Mouse (Mus musculus): ENCODE measurements around the gene Btbd3. TPM values are rescaled to one million over a fixed set of nuclear protein-coding genes. Genes with fewer than 3 reads are reported as not detected.

Btbd3 gene
- 8.1 and 9.3 TPM in 2 replicates for polyA plus RNA-seq (2016; fragmentation: Nextera tagmentation; extraction: Ambion mirVana)

- Histone ChIP-seq H3K9ac (peak within 1 kb of the TSS; percentile 91), H3K9me3 (replicated peaks) (no peaks in the 10 kb centered on the region), H3K27me3 (replicated peaks) (no peaks in the 10 kb centered on the region), H3K4me1 (replicated peaks) (peaks cover 22% of the 10 kb centered on the region; the same call in 1 of the 2 replicates), H3K4me2 (peak within 1 kb of the TSS; percentile 89), H3K36me3 (no peaks in the 10 kb centered on the region), H3K4me3 (peak within 1 kb of the TSS; percentile 93), H3K27ac (ENCODE audit: poor library complexity, severe bottlenecking) (peak within 1 kb of the TSS; percentile 85)
- under 1% methylated on average over 33 of the region's 39 CpGs for WGBS
- peak; percentile 96 for ATAC-seq (ENCODE audit: insufficient number of reproducible peaks, low FRiP score)
Measured at GRCm38 (mm10) chr2:138256411-138256810, at the start of gene Btbd3. Gene Btbd3, plus strand, starts transcription at chr2:138256565.

GRCm38 (mm10) chr2:138215561-138215960 lies 40.8 kb upstream of the Btbd3 start:
- no peaks in the 10 kb centered on the region for H3K27me3 ChIP-seq (replicated peaks)
- no peaks in the 10 kb centered on the region for H3K36me3 ChIP-seq
- WGBS = 41% methylated on average over 2 of the region's 2 CpGs
- peak overlapping the region; percentile 47; the same call in 1 of the 2 replicates for H3K27ac ChIP-seq (ENCODE audit: poor library complexity, severe bottlenecking)
- no peak overlapping the region for H3K4me3 ChIP-seq
- no peak overlapping the region for H3K9ac ChIP-seq
- no peaks in the 10 kb centered on the region for H3K4me1 ChIP-seq (replicated peaks)
- no peak overlapping the region for H3K4me2 ChIP-seq
- peak; percentile 71 for ATAC-seq (ENCODE audit: insufficient number of reproducible peaks, low FRiP score)
- no peaks in the 10 kb centered on the region for H3K9me3 ChIP-seq (replicated peaks)

DNA sequence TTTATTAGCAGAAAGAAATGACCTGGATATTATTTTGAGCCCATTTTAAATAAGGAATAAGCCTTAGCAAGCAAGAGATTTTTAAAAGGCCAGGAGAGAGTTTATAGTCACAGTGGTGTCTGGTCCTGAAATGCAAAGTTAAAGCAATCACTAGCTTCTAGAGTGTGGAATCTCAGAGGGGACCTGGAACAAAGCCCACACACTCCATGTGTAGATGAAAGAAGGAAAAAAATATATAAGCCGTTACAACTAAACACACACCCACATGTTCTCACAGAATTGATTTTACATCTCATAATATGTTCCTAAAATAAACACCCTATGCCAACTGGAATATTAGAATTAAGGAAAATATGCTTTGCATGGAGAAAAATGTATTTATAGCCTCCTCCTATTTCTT lies 36.1 kb upstream of the Btbd3 start:
- no peak overlapping the region for H3K27ac ChIP-seq (ENCODE audit: poor library complexity, severe bottlenecking)
- H3K4me2 ChIP-seq = no peak overlapping the region
- no peak overlapping the region for H3K9ac ChIP-seq
- no peaks in the 10 kb centered on the region for H3K9me3 ChIP-seq (replicated peaks)
- no peak for ATAC-seq (ENCODE audit: insufficient number of reproducible peaks, low FRiP score)
- no peaks in the 10 kb centered on the region for H3K4me1 ChIP-seq (replicated peaks)
- no peaks in the 10 kb centered on the region for H3K27me3 ChIP-seq (replicated peaks)
- no peak overlapping the region for H3K4me3 ChIP-seq
- H3K36me3 ChIP-seq = no peaks in the 10 kb centered on the region
- 80% methylated on average over 1 of the region's 1 CpGs for WGBS

DNA sequence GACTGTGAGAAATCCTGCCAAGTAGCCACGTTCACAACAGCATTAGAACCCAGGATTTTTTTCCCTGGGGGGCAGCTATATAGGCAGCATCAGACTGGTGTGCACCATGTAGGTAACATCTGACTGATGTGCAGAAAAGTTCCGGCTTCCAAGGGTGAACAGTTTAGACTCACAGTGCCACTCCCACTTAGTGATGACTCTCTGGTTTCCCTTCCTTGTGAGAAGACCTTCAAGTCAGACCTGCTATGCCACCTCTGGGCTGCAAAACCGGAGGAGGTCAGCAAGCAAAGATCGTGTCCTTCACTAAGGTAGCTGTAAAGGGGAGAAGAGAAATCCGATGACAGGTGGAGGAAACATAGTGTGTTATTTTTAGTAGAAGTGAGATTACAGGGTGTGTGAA lies 24.1 kb upstream of the Btbd3 start:
- Histone ChIP-seq H3K27ac (ENCODE audit: poor library complexity, severe bottlenecking) (no peak overlapping the region), H3K27me3 (replicated peaks) (no peaks in the 10 kb centered on the region), H3K9me3 (replicated peaks) (no peaks in the 10 kb centered on the region), H3K4me1 (replicated peaks) (peaks cover 5% of the 10 kb centered on the region; the same call in 1 of the 2 replicates), H3K4me2 (peak overlapping the region; percentile 33; the same call in 1 of the 2 replicates), H3K9ac (no peak overlapping the region), H3K36me3 (no peaks in the 10 kb centered on the region), H3K4me3 (no peak overlapping the region)
- WGBS = 21% methylated on average over 5 of the region's 5 CpGs
- no peak for ATAC-seq (ENCODE audit: insufficient number of reproducible peaks, low FRiP score)

DNA sequence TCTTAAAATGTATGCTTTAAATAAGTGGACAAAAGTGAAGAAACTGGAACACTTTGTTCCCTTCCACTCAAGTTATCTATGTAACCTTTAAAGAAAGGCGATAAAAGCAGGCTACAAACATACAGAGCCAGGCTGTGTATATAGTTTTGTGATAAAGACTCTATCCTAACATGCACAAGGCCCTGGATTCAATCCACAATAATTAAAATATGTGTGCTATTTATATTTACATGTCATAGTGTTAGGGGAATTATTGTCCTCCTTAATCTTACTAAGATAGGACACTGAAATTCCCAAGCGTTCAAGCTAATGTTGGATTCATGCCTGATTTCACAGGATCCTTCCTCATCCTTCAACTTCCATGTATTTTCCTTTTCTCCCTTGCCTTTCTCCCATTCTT lies 20.2 kb upstream of the Btbd3 start:
- Histone ChIP-seq H3K4me1 (replicated peaks) (peaks cover 5% of the 10 kb centered on the region; the same call in 1 of the 2 replicates), H3K4me3 (no peak overlapping the region), H3K9ac (no peak overlapping the region), H3K36me3 (no peaks in the 10 kb centered on the region), H3K27me3 (replicated peaks) (no peaks in the 10 kb centered on the region), H3K4me2 (no peak overlapping the region), H3K27ac (ENCODE audit: poor library complexity, severe bottlenecking) (no peak overlapping the region), H3K9me3 (replicated peaks) (no peaks in the 10 kb centered on the region)
- ATAC-seq (ENCODE audit: insufficient number of reproducible peaks, low FRiP score) = no peak
- WGBS = 43% methylated on average over 2 of the region's 2 CpGs

DNA sequence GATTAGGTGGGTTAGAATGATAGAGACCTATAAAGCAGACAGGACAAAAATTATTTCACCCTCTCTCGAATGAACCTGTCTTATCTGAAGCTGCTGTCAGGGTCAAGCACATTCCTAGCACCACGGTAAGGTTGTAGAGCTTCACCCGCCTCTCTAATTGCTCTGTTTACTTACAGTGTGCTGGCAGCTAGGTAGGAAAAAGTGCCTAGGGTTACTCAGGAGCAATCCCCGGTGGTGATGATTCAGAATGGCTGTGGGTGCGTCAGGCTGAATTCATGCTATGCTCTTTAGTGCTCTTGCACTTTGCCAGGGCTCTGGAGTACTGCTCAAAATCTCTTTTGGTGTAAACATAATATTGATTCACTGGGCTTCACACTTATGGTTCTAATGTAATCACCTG lies 13.9 kb upstream of the Btbd3 start:
- Histone ChIP-seq H3K9me3 (replicated peaks) (no peaks in the 10 kb centered on the region), H3K4me3 (no peak overlapping the region), H3K4me1 (replicated peaks) (no peaks in the 10 kb centered on the region; the same call in 1 of the 2 replicates), H3K9ac (no peak overlapping the region), H3K36me3 (no peaks in the 10 kb centered on the region), H3K27ac (ENCODE audit: poor library complexity, severe bottlenecking) (no peak overlapping the region), H3K27me3 (replicated peaks) (no peaks in the 10 kb centered on the region), H3K4me2 (no peak overlapping the region)
- WGBS = 36% methylated on average over 5 of the region's 5 CpGs
- ATAC-seq (ENCODE audit: insufficient number of reproducible peaks, low FRiP score) = no peak

DNA sequence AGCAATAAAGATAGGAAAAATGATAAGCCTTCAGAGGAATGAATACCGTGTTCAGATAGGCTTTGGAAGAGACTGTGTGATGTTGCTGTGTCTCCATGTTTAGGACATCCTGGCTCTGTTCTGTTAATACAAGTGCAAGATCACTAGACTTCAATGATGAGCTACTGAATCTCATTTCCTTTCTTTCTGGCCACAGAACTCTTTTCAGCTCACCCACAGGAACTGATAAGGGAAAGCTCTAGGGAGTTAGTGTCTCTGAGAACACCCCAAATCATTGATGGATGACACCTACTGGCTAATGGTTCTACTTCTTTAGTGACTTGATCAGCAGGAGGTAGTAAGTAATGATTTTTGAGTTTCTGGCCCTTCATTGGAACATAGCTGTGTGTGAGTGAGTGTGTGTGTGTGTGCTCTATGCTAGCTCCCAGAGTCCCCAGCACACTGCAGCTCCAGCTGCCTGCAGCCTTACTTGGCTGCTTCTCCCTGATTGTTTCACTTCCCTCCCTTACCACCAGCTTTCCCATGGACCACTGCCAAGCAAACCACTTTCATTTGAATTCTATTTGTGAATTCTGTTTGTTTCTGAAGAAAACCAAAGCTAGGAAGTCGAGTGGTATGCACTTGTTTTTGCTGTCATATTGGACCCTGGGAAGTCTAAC lies 10.6 kb upstream of the Btbd3 start:
- Histone ChIP-seq H3K4me3 (no peak overlapping the region), H3K9me3 (replicated peaks) (no peaks in the 10 kb centered on the region), H3K4me2 (no peak overlapping the region), H3K36me3 (no peaks in the 10 kb centered on the region), H3K27me3 (replicated peaks) (no peaks in the 10 kb centered on the region), H3K4me1 (replicated peaks) (peaks cover 8% of the 10 kb centered on the region), H3K27ac (ENCODE audit: poor library complexity, severe bottlenecking) (0 out of 2 replicates have a peak overlapping the region, but pooled peaks have one; percentile 27), H3K9ac (no peak overlapping the region)
- peak; percentile 74; the same call in 1 of the 2 replicates for ATAC-seq (ENCODE audit: insufficient number of reproducible peaks, low FRiP score)
- WGBS = 45% methylated on average over 2 of the region's 2 CpGs

GRCm38 (mm10) chr2:138247986-138248385 lies 8.4 kb upstream of the Btbd3 start:
- no peak overlapping the region for H3K27ac ChIP-seq (ENCODE audit: poor library complexity, severe bottlenecking)
- H3K4me1 ChIP-seq (replicated peaks) = peaks cover 8% of the 10 kb centered on the region
- H3K4me2 ChIP-seq = no peak overlapping the region
- no peaks in the 10 kb centered on the region for H3K27me3 ChIP-seq (replicated peaks)
- no peak overlapping the region for H3K9ac ChIP-seq
- no peaks in the 10 kb centered on the region for H3K9me3 ChIP-seq (replicated peaks)
- no peaks in the 10 kb centered on the region for H3K36me3 ChIP-seq
- no peak overlapping the region for H3K4me3 ChIP-seq
- ATAC-seq (ENCODE audit: insufficient number of reproducible peaks, low FRiP score) = no peak; the same call in 1 of the 2 replicates
- 30% methylated on average over 2 of the region's 2 CpGs for WGBS

GRCm38 (mm10) chr2:138256851-138257471 lies 596 bp downstream of the Btbd3 start:
- Histone ChIP-seq H3K4me3 (peak overlapping the region; percentile 93), H3K4me1 (replicated peaks) (peaks cover 23% of the 10 kb centered on the region; the same call in 1 of the 2 replicates), H3K9me3 (replicated peaks) (no peaks in the 10 kb centered on the region), H3K36me3 (no peaks in the 10 kb centered on the region), H3K27me3 (replicated peaks) (no peaks in the 10 kb centered on the region), H3K4me2 (peak overlapping the region; percentile 89), H3K27ac (ENCODE audit: poor library complexity, severe bottlenecking) (peak overlapping the region; percentile 85), H3K9ac (peak overlapping the region; percentile 91)
- peak; percentile 69 for ATAC-seq (ENCODE audit: insufficient number of reproducible peaks, low FRiP score)
- WGBS = under 1% methylated on average over 50 of the region's 51 CpGs

DNA sequence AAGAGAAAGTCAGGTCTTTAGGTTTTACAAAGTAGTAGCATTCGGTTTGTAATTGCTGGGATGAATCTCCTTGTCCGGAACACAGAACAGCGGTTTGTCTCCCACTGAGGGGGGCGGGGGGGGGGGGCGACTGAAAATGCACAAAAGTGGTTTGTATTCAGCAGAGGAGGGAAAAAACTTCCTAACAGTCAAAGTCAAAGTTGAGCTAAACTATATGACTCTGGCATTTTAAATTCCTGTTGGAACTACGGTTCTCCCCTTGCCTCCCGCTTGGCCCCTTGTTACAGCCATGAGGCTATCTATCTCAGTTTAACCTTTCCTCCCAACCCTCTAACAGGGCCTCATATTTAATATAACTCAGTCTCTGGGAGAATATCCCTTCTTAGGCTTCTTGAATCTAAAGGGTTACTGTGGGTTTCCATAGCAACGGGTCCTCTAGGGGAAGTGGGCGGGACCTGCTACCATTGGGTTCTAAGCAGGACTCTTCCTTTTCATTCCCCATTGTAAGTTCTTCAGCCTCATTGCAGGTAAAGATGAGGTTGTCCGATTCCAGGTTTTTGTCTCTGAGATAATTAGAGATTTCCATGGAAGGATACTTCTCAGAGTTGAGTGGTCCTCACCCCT lies 1.4 kb downstream of the Btbd3 start:
- no peaks in the 10 kb centered on the region for H3K9me3 ChIP-seq (replicated peaks)
- no peaks in the 10 kb centered on the region for H3K27me3 ChIP-seq (replicated peaks)
- no peaks in the 10 kb centered on the region for H3K36me3 ChIP-seq
- peak overlapping the region; percentile 89 for H3K4me2 ChIP-seq
- peak overlapping the region; percentile 85; the same call in 1 of the 2 replicates for H3K27ac ChIP-seq (ENCODE audit: poor library complexity, severe bottlenecking)
- H3K4me3 ChIP-seq = peak overlapping the region; percentile 93
- peak overlapping the region; percentile 91 for H3K9ac ChIP-seq
- 2% methylated on average over 10 of the region's 10 CpGs for WGBS
- ATAC-seq (ENCODE audit: insufficient number of reproducible peaks, low FRiP score) = no peak
- peaks cover 31% of the 10 kb centered on the region for H3K4me1 ChIP-seq (replicated peaks)

DNA sequence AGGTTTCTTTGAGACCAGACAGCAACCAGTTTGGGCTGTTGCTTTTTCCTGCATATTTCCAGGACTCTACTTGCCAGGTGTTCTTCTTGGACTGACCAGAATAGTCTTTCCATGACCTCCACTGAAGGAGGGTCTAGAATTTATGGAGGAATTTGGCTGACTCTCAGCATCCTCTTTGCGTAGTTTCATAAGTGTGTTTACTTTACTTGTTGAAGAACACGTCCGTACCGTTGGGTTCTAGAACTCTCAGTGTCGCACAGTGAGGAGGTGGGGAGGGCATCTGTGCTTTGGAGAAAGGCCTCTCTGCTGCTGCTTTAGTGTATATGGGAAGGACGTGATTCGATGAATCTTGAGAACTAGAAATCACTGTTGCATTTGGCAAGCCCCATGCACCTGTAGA lies 4.8 kb downstream of the Btbd3 start:
- Histone ChIP-seq H3K4me3 (no peak overlapping the region), H3K36me3 (no peaks in the 10 kb centered on the region), H3K27ac (ENCODE audit: poor library complexity, severe bottlenecking) (no peak overlapping the region), H3K4me2 (no peak overlapping the region), H3K9me3 (replicated peaks) (no peaks in the 10 kb centered on the region), H3K4me1 (replicated peaks) (peaks cover 44% of the 10 kb centered on the region), H3K9ac (no peak overlapping the region), H3K27me3 (replicated peaks) (no peaks in the 10 kb centered on the region)
- WGBS = 88% methylated on average over 7 of the region's 7 CpGs
- no peak for ATAC-seq (ENCODE audit: insufficient number of reproducible peaks, low FRiP score)
